Mouse (Mus musculus): ENCODE measurements at regions not wholly inside any gene's neighbourhood (a gene's known extent, or its start where the extent isn't known, plus 50 kb on each side); places are given as distances from the start of the nearest gene placed in this dataset.
"Not testable (repeated sequence)": the region's sequence is repeated elsewhere in the genome, so short reads cannot be mapped to it uniquely, and the experiment has no call there.

- no peaks in the 10 kb centered on the region for H3K4me1 ChIP-seq (ENCODE audit: control insufficient read depth, insufficient read depth, low read length)
- H3K4me3 ChIP-seq (ENCODE audit: insufficient read depth, low read length) = no peak overlapping the region
- H3K27ac ChIP-seq (ENCODE audit: insufficient read depth, low read length) = no peak overlapping the region
- TF ChIP-seq POLR2A (IDR thresholded peaks at IDR 0.05; ENCODE audit: low read depth, low read length) (no peak), CTCF (IDR thresholded peaks at IDR 0.05; ENCODE audit: borderline replicate concordance, insufficient read depth, low read length) (no peak)
Measured at GRCm38 (mm10) chr1:157804229-157804628, 297.7 kb downstream of the Sec16b start.

GRCm38 (mm10) chr1:157806296-157806695, 299.8 kb downstream of the Sec16b start:
- no peak overlapping the region for H3K4me3 ChIP-seq (ENCODE audit: insufficient read depth, low read length)
- H3K4me1 ChIP-seq (ENCODE audit: control insufficient read depth, insufficient read depth, low read length) = no peaks in the 10 kb centered on the region
- TF ChIP-seq CTCF (IDR thresholded peaks at IDR 0.05; ENCODE audit: borderline replicate concordance, insufficient read depth, low read length) (no peak), POLR2A (IDR thresholded peaks at IDR 0.05; ENCODE audit: low read depth, low read length) (no peak)
- H3K27ac ChIP-seq (ENCODE audit: insufficient read depth, low read length) = no peak overlapping the region

GRCm38 (mm10) chr1:157809674-157810471, 303.3 kb downstream of the Sec16b start:
- Histone ChIP-seq H3K27ac (ENCODE audit: insufficient read depth, low read length) (no peak overlapping the region), H3K4me1 (ENCODE audit: control insufficient read depth, insufficient read depth, low read length) (no peaks in the 10 kb centered on the region)
- TF ChIP-seq POLR2A (IDR thresholded peaks at IDR 0.05; ENCODE audit: low read depth, low read length) (no peak), CTCF (IDR thresholded peaks at IDR 0.05; ENCODE audit: borderline replicate concordance, insufficient read depth, low read length) (no peak)

GRCm38 (mm10) chr1:157810657-157811056, 304.1 kb downstream of the Sec16b start:
- Histone ChIP-seq H3K4me1 (ENCODE audit: control insufficient read depth, insufficient read depth, low read length) (no peaks in the 10 kb centered on the region), H3K4me3 (ENCODE audit: insufficient read depth, low read length) (no peak overlapping the region), H3K27ac (ENCODE audit: insufficient read depth, low read length) (no peak overlapping the region)
- TF ChIP-seq POLR2A (IDR thresholded peaks at IDR 0.05; ENCODE audit: low read depth, low read length) (no peak), CTCF (IDR thresholded peaks at IDR 0.05; ENCODE audit: borderline replicate concordance, insufficient read depth, low read length) (no peak)

More at GRCm38 (mm10) chr1:157809674-157810471, 303.3 kb downstream of the Sec16b start:
- no peak overlapping the region for H3K4me3 ChIP-seq (ENCODE audit: insufficient read depth, low read length)

- TF ChIP-seq POLR2A (IDR thresholded peaks at IDR 0.05; ENCODE audit: low read depth, low read length) = no peak
- no peak for TF ChIP-seq CTCF (IDR thresholded peaks at IDR 0.05; ENCODE audit: borderline replicate concordance, insufficient read depth, low read length)
- Histone ChIP-seq H3K4me3 (ENCODE audit: insufficient read depth, low read length) (no peak overlapping the region), H3K4me1 (ENCODE audit: control insufficient read depth, insufficient read depth, low read length) (no peaks in the 10 kb centered on the region), H3K27ac (ENCODE audit: insufficient read depth, low read length) (no peak overlapping the region)
Measured at GRCm38 (mm10) chr1:157827966-157828365, 321.4 kb downstream of the Sec16b start.

- no peaks in the 10 kb centered on the region for H3K4me1 ChIP-seq (ENCODE audit: control insufficient read depth, insufficient read depth, low read length)
- H3K4me3 ChIP-seq (ENCODE audit: insufficient read depth, low read length) = no peak overlapping the region
- no peak for TF ChIP-seq CTCF (IDR thresholded peaks at IDR 0.05; ENCODE audit: borderline replicate concordance, insufficient read depth, low read length)
- TF ChIP-seq POLR2A (IDR thresholded peaks at IDR 0.05; ENCODE audit: low read depth, low read length) = no peak
- no peak overlapping the region for H3K27ac ChIP-seq (ENCODE audit: insufficient read depth, low read length)
Measured at GRCm38 (mm10) chr1:157831511-157831910, 325.0 kb downstream of the Sec16b start.

- H3K4me1 ChIP-seq (ENCODE audit: control insufficient read depth, insufficient read depth, low read length) = no peaks in the 10 kb centered on the region
- no peak overlapping the region for H3K27ac ChIP-seq (ENCODE audit: insufficient read depth, low read length)
- TF ChIP-seq POLR2A (IDR thresholded peaks at IDR 0.05; ENCODE audit: low read depth, low read length) (no peak), CTCF (IDR thresholded peaks at IDR 0.05; ENCODE audit: borderline replicate concordance, insufficient read depth, low read length) (no peak)
- H3K4me3 ChIP-seq (ENCODE audit: insufficient read depth, low read length) = no peak overlapping the region
Measured at GRCm38 (mm10) chr1:157872775-157873174, 366.2 kb downstream of the Sec16b start.

GRCm38 (mm10) chr1:157875006-157875405, 368.5 kb downstream of the Sec16b start:
- TF ChIP-seq CTCF (IDR thresholded peaks at IDR 0.05; ENCODE audit: borderline replicate concordance, insufficient read depth, low read length) (no peak), POLR2A (IDR thresholded peaks at IDR 0.05; ENCODE audit: low read depth, low read length) (no peak)
- Histone ChIP-seq H3K27ac (ENCODE audit: insufficient read depth, low read length) (no peak overlapping the region), H3K4me1 (ENCODE audit: control insufficient read depth, insufficient read depth, low read length) (no peaks in the 10 kb centered on the region), H3K4me3 (ENCODE audit: insufficient read depth, low read length) (no peak overlapping the region)

GRCm38 (mm10) chr1:157877117-157877516, 370.6 kb downstream of the Sec16b start:
- H3K4me1 ChIP-seq (ENCODE audit: control insufficient read depth, insufficient read depth, low read length); H3K4me3 ChIP-seq (ENCODE audit: insufficient read depth, low read length); H3K27ac ChIP-seq (ENCODE audit: insufficient read depth, low read length): not testable (repeated sequence)

- TF ChIP-seq POLR2A (IDR thresholded peaks at IDR 0.05; ENCODE audit: low read depth, low read length) (no peak), CTCF (IDR thresholded peaks at IDR 0.05; ENCODE audit: borderline replicate concordance, insufficient read depth, low read length) (no peak)
- H3K4me1 ChIP-seq (ENCODE audit: control insufficient read depth, insufficient read depth, low read length) = no peaks in the 10 kb centered on the region
- H3K27ac ChIP-seq (ENCODE audit: insufficient read depth, low read length) = no peak overlapping the region
- no peak overlapping the region for H3K4me3 ChIP-seq (ENCODE audit: insufficient read depth, low read length)
Measured at GRCm38 (mm10) chr1:157887146-157887545, 380.6 kb downstream of the Sec16b start.

All from embryonic fibroblast, embryonic 13.5 days (primary cell).